In the genomic region with DNA sequence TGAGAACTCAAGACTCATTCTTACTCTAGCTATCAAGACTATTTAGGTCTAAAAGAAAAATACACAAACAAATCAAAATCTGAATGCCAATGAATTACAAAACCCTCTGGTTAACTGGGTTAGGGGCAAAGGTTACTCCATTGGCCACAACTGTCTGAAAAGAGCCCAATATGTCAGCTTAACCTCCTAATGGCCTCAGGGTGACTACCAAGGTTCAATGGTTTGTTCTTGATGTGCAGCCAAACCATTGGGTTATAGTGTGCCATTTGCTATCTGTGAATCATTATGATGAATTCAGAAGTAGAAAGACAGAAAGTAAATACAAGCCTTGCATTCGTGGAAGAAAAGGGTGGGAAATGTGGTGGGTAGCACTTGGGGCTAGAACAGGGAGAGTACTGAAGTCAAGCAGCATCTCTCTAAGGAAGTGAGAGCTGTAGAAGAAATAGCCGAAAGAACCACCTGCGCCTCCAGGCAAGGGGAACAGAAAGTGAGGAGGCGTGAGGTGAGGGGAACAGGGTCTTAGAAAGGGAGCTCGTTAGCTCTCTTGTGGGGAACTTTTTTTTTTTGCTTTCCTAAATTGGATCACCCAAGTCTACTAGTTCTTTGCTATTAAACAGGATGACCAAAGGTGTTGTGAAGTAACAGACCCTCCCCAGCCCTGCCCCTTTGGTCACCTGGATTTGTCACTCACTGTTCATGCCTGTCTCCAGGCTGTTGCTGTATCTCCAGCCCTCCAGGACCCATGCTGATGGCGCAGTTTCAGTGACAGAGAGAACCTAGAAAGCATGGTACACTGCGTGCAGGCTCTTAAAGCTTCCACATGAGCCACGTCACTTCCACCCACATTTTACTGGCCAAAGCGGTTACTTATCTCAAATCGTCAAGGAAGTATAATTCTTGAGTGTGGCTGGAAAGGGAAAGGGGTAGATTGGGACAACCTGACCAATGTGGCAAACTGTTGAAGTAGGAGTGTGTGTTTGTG, we compare ENCODE assay signal across 21 mouse cellular contexts.
DNase-seq lines count a peak whose midpoint lies in the region; ATAC-seq and TF ChIP-seq lines count a peak whose summit lies in the region.
"Had no signal": no experiment of that assay in that cellular context is flagged by ENCODE, and none has a peak within 500 bp of the region (broad histone marks: within the 10 kb centered on the region; RNA-seq: fewer than 3 reads in every experiment).

No protein-coding gene starts in this region.

- no peaks in the 10 kb centered on the region for H3K36me3 ChIP-seq in thymus, adult 2 months (ENCODE audit: control insufficient read depth, insufficient read depth, low read length)
- H3K36me3 ChIP-seq: forebrain, embryonic 15.5 days; heart, embryonic 13.5 days had no signal

- DNase-seq in adrenal gland, adult 8-10 months, result peak; percentile 47
- DNase-seq in adrenal gland, postnatal 14 days, result no peak
- DNase-seq in spleen, adult 12 weeks (ENCODE audit: low spot score), result peak; percentile 9
- DNase-seq in spleen, postnatal 4 days (ENCODE audit: low spot score in 2 of 2), result no peak
- DNase-seq in lung, postnatal 36 days, result no peak
- DNase-seq in thymus, adult 2 months, result no peak
- DNase-seq: cerebellum, adult 2 months; heart, postnatal 4 days; lung, embryonic 14.5 days; midbrain, embryonic 14.5 days; retina, postnatal 1 day; right cerebral cortex, postnatal 4 days; thymus, postnatal 25 days had no signal

- WGBS in thymus, adult 2 months, result 86% methylated on average over 10 of the region's 10 CpGs

- no peaks in the 10 kb centered on the region for H3K4me1 ChIP-seq in thymus, adult 2 months (replicated peaks; ENCODE audit: control insufficient read depth, insufficient read depth, low read length)

- no peak overlapping the region for H3K27ac ChIP-seq in thymus, adult 2 months (ENCODE audit: control insufficient read depth, insufficient read depth, low read length)
- H3K27ac ChIP-seq: forebrain, embryonic 15.5 days; heart, embryonic 13.5 days; macrophage had no signal

- H3K4me3 ChIP-seq in thymus, adult 2 months (ENCODE audit: control insufficient read depth, insufficient read depth, low read length), result no peak overlapping the region
- H3K4me3 ChIP-seq: erythroblast, embryonic 14.5 days; forebrain, embryonic 15.5 days; heart, embryonic 13.5 days; myocyte had no signal

- no peak for TF ChIP-seq POLR2A in thymus, adult 2 months (IDR thresholded peaks at IDR 0.05; ENCODE audit: control insufficient read depth, extremely low read depth, insufficient read depth, low read length, poor library complexity)

- no peak for TF ChIP-seq CTCF in thymus, adult 2 months (IDR thresholded peaks at IDR 0.05; ENCODE audit: borderline replicate concordance, control insufficient read depth, extremely low read depth, insufficient read depth, low read length, poor library complexity)

- H3K27me3 ChIP-seq in thymus, adult 2 months (ENCODE audit: control insufficient read depth, insufficient read depth, low read length), result no peaks in the 10 kb centered on the region
- H3K27me3 ChIP-seq: forebrain, embryonic 15.5 days; heart, embryonic 13.5 days; Patski had no signal

- ATAC-seq in megakaryocyte progenitor cell, adult 5-6 weeks (replicated peaks; ENCODE audit: poor library complexity), result peak; percentile 57
- ATAC-seq: forebrain, embryonic 15.5 days; hindbrain, embryonic 16.5 days; Patski had no signal

Comparison
In these comparisons a context has a peak if more than half of its experiments do, and no peak if none do; other contexts are left out.
1. DNase-seq: peak in adrenal gland, adult 8-10 months (single experiment) and spleen, adult 12 weeks (single experiment); none in adrenal gland, postnatal 14 days (single experiment), spleen, postnatal 4 days (0 of 2), lung, postnatal 36 days (single experiment) and thymus, adult 2 months (single experiment).